Mouse (Mus musculus): Measurements from ENCODE around the gene Zfp629. TPM values are rescaled to one million over a fixed set of nuclear protein-coding genes. Genes with fewer than 3 reads are reported as not detected.
A peak's percentile ranks its signal among the peaks of the same experiment; 100 is the strongest.

The Zfp629 gene
- polyA plus RNA-seq, 1 experiment from 2014 or later = 20.6 TPM

DNA sequence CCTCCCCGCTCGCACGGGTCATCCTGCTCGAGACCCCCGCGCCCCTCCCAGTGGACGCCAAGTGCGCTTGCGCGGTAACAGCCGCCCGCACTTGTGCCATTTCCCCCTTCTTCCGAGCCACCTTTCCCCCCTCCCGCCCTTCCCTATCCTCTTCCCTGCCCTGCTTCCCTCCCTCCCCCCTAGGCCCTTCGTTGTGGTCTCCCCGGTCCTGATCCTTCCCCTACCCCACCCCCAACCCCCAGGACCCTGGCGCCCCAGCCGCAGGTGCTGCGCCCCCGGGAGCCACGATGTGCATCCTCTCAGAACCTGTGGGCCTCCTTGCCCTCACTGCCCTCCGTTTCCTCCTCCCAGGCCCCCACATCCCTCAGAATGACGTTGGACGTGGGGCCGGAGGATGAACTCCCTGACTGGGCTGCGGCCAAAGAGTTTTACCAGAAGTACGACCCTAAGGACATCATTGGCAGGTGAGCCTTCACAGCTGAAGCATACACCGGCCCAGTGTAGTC, 42.0 kb downstream of the Zfp629 start:
- in situ Hi-C loops (cut with MboI; ENCODE audit: low pct_unique_long_range_greater_than_20kb) = no loop called here
- no peaks in the 10 kb centered on the region for H3K27me3 ChIP-seq
- TF ChIP-seq CTCF (IDR thresholded peaks at IDR 0.05) = no peak
- DNase-seq (ENCODE audit: low read depth, low spot score) (no peak), ATAC-seq (peak; percentile 15)
- ChIA-PET POLR2A (no interaction called here), CTCF (no interaction called here)

DNA sequence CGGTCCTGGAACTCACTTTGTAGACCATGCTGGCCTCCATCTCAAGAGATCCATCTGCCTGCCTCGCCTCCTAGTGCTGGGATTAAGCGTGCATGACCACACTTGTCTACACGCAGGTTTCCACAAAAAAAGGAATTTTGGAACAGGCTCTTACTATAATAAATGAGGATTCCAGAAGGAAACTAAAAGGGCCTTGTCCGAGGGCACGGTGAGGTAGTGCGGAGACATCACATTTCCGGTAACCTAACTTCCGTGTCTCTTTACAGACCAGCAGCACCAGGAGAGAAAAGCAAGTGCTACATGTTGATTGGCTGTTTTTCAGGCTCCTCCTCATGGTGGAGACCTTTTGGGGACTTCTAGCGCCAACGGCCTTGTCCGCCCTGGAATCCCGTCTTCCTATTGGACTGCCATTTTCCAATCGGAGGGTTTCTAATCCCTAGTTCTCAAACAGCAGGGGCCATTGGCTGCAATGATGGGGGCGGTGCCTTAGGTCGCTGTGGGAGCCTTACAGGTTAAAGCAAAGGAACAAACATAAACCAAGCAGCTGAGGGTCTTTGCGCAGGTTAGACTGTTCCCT, 42.6 kb downstream of the Zfp629 start, which contains the start of gene Phkg2:
TSS of gene Phkg2 (plus strand) at position 446 of the 577 bp plus-strand sequence.
- DNase-seq (ENCODE audit: low read depth, low spot score) (peak; percentile 91), ATAC-seq (peak; percentile 94)
- in situ Hi-C loops (cut with MboI; ENCODE audit: low pct_unique_long_range_greater_than_20kb) = no loop called here
- POLR2A ChIA-PET = no interaction called here
- no peaks in the 10 kb centered on the region for H3K27me3 ChIP-seq
- CTCF ChIA-PET = no interaction called here
- no peak for TF ChIP-seq CTCF (IDR thresholded peaks at IDR 0.05)

DNA sequence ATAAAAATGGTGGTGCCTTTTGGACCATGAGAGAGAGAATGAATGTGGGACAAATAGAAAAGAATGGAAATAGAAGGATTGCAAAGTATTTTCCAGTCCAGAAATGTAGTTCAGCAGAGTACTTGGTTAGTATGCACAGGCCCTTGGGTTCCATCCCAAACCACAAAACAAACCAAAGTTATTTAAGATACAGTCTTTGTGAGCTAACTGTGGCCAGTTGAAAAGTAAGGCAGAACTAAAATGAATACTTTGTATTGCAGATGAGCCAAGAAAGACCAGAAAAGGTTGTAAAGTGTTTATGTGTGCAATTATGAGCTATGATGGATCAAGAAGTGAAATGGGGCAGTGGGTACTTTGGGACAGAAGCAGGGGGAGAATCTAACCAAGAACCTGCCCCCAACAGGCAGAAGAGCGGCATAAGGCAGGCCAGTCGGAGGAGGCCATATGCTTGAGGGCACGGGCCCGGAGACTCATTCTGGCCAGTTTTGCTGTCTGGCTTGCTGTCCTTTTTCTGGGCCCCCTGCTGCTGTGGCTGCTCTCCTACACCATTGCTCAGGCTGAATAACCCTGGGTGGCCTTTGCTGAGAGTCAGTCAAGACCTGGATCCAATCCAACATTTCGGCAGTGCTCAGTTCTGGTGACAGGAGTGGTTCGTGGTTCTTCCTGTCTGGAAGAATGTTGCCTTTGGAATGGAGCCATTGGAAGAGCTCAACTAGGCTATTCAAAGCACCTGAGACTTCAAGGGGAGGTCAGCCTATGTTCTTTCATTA, 51.0 kb downstream of the Zfp629 start:
- ChIA-PET POLR2A (no interaction called here), CTCF (interaction anchor here (1.1 to 1.9 kb wide), 3 partner anchors 21 to 51 kb away, joined by 3 to 8 read pairs (median 3); no protein-coding TSS in a partner anchor)
- DNase-seq (ENCODE audit: low read depth, low spot score) (peak; percentile 91), ATAC-seq (peak; percentile 74)
- no peak for TF ChIP-seq CTCF (IDR thresholded peaks at IDR 0.05)
- no peaks in the 10 kb centered on the region for H3K27me3 ChIP-seq
- in situ Hi-C loops (cut with MboI; ENCODE audit: low pct_unique_long_range_greater_than_20kb) = no loop called here

- no peaks in the 10 kb centered on the region for H3K27me3 ChIP-seq
- no peak for ATAC-seq
- DNase-seq (ENCODE audit: low read depth, low spot score) = no peak
- ChIA-PET CTCF (no interaction called here), POLR2A (interaction anchor here (0.6 kb wide), 1 partner anchor 36 kb away, joined by 3 read pairs; no protein-coding TSS in a partner anchor)
- TF ChIP-seq CTCF (IDR thresholded peaks at IDR 0.05) = no peak
- in situ Hi-C loops (cut with MboI; ENCODE audit: low pct_unique_long_range_greater_than_20kb) = no loop called here
Measured at GRCm38 (mm10) chr7:127561340-127561858, 54.2 kb downstream of the Zfp629 start, which contains the start of gene Tmem265. Gene Tmem265, plus strand, starts transcription at chr7:127561390.

DNA sequence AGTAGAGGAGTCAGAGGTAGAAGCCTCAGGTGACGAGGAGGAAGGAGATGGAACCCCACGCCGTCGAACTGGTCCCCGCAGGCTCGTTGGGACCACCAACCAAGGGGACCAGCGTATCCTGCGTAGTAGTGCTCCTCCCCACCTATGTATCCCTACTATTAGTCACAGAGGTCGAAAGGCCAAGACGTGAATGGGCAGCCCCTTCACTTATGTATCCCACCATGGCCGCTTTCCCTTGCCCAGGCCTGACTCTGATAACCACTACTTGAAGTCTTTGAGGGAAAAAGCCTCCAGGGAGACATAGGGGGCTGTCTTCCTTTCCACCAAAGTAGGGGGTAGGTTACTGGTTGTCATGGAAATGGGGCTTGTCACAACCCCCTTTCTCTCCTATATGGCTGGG, 55.0 kb downstream of the Zfp629 start:
- no peak for TF ChIP-seq CTCF (IDR thresholded peaks at IDR 0.05)
- H3K27me3 ChIP-seq = no peaks in the 10 kb centered on the region
- POLR2A ChIA-PET = no interaction called here
- in situ Hi-C loops (cut with MboI; ENCODE audit: low pct_unique_long_range_greater_than_20kb) = no loop called here
- CTCF ChIA-PET = no interaction called here
- no peak for DNase-seq (ENCODE audit: low read depth, low spot score)
- ATAC-seq = no peak

Other genes with a start within 250 kb of the Zfp629 start
- gene Zfp747, start 239.7 kb downstream of the Zfp629 start, polyA plus RNA-seq (2021) = 4.9 TPM
- 4.9 TPM for gene 9130019O22Rik, start 228.6 kb downstream of the Zfp629 start, polyA plus RNA-seq (2021)
- 10.0 TPM for gene E430018J23Rik, start 222.2 kb downstream of the Zfp629 start, polyA plus RNA-seq (2021)
- gene Zfp764, start 209.0 kb downstream of the Zfp629 start, polyA plus RNA-seq (2021) = 2.9 TPM
- 20.6 TPM for gene Zfp688, start 193.7 kb downstream of the Zfp629 start, polyA plus RNA-seq (2021)
- gene Zfp689, start 166.6 kb downstream of the Zfp629 start, polyA plus RNA-seq (2021) = 5.9 TPM
- 71.9 TPM for gene Prr14, start 156.2 kb downstream of the Zfp629 start, polyA plus RNA-seq (2021)
- gene Fbrs, start 136.6 kb downstream of the Zfp629 start, polyA plus RNA-seq (2021) = 50.1 TPM
- gene Srcap, start 103.8 kb downstream of the Zfp629 start, polyA plus RNA-seq (2021) = 22.8 TPM
- gene Gm42715, start 96.2 kb downstream of the Zfp629 start, polyA plus RNA-seq (2021) = 21.1 TPM
- gene Tmem265, start 54.4 kb downstream of the Zfp629 start, polyA plus RNA-seq (2021) = not detected
- 48.6 TPM for gene Phkg2, start 42.5 kb downstream of the Zfp629 start, polyA plus RNA-seq (2021)
- gene Ccdc189, start 27.2 kb downstream of the Zfp629 start, polyA plus RNA-seq (2021) = 22.0 TPM
- gene Rnf40, start 27.0 kb downstream of the Zfp629 start, polyA plus RNA-seq (2021) = 42.7 TPM
- 53.6 TPM for gene Bcl7c, start 93.1 kb upstream of the Zfp629 start, polyA plus RNA-seq (2021)
- gene Ctf1, start 96.9 kb upstream of the Zfp629 start, polyA plus RNA-seq (2021) = 10.8 TPM
- gene Ctf2, start 116.4 kb upstream of the Zfp629 start, polyA plus RNA-seq (2021) = 0.09 TPM
- 38.6 TPM for gene Fbxl19, start 128.7 kb upstream of the Zfp629 start, polyA plus RNA-seq (2021)
- 25.8 TPM for gene Orai3, start 154.0 kb upstream of the Zfp629 start, polyA plus RNA-seq (2021)
- 30.0 TPM for gene Setd1a, start 160.9 kb upstream of the Zfp629 start, polyA plus RNA-seq (2021)
- gene Gm49388, start 169.8 kb upstream of the Zfp629 start, polyA plus RNA-seq (2021) = 4.5 TPM
- 30.1 TPM for gene Hsd3b7, start 184.8 kb upstream of the Zfp629 start, polyA plus RNA-seq (2021)
- 133 TPM for gene Stx4a, start 208.5 kb upstream of the Zfp629 start, polyA plus RNA-seq (2021)
- 0.23 TPM for gene Stx1b, start 208.8 kb upstream of the Zfp629 start, polyA plus RNA-seq (2021)